Mouse (Mus musculus) urinary bladder, adult 2 months (tissue): ENCODE measurements at regions not wholly inside any gene's neighbourhood (a gene's known extent, or its start where the extent isn't known, plus 50 kb on each side); places are given as distances from the start of the nearest gene placed in this dataset.

ENCODE experiments used
- DNase-seq: peaks from one replicate; pipeline ENCODE4 v3.0.0; 2022; ENCODE audit warnings: low spot score

DNA sequence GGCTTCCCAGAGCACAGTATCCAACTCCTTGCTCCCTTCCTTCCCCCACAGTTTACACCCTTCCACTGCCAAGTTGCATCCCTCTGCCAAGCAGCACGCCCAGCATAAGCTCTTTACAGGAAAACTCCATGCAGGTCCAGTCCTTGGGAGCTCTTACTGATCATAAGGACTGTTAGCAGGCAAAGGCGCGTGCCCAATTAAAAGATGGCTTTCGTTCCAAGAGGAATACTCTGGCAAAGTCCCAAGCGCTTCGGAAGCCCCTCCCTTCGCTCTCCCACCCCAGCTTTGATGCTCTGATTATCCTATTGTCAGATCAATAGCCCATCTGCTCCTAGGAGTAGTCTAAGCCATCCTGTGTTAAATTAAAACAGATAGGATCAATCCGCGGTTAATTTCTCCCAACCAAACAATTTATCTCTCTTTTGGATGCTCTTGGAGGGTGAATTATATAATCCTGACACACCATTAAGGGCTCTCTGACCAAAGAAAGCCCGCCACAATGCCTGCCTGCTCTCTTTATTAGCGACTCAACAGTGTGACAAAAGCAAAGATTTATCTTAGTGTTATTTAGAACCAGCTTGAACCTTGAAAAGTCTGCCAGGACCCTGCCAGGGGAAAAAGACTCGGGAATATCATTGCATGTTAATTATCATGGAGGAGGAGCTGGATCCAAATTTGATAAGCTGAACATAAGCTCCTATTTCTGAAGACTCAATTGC is 312.5 kb downstream of the Gsdmc2 start:
- no peak for DNase-seq

DNA sequence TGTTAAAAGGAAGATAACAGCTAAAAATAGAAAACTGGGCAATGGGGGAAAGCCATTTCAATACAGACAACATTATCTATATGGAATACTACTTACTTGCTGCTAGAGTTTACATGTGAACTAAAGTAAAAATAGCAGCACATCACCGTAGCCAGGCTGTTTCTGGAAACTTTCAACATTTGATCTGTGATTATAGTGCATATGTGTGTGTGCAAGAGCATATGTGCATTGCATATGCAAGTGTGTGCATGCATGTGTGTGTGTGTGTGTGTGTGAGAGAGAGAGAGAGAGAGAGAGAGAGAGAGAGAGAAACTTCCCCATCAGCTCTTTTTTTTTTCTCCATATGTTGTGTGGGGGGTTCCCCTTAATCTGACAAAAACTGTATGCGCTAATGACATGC is 317.7 kb downstream of the Gsdmc2 start:
- DNase-seq: no peak

DNA sequence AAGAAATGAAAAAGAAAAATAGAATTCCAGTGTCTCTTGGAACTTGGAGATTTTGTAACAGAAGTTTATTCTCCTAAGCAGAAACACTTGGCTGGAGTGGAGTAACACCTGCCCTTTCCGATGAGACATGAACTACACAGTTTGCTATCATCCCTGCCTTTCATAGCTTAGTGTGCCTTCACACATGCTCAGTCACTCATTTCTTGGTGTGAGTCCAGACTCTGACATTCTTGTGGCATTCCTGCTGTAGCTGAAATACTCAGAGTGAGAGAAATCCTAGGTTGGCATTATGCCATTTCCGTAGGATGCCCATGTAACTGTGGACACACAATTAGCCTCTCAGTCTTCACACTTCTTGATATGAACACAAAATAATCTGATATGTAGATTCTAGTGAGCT is 318.2 kb downstream of the Gsdmc2 start:
- no peak for DNase-seq

DNA sequence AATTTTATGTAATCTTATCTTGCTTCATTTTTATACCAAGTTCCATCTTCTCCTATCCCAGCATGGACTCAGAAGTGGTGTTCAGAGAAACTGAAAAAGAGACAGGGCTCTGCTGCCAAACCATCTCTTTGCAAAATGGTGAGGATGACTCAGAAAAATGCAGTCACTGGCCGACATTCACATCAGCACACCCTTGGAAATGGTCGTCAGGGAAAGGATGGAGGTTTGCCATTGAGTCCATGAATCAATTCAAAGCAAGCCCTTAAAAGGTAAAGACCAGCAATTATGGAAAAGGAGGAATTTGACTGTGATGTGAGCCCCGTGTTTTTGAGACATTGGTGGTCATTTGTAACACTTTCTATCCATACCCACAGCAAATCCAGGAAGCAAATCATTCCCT is 327.7 kb downstream of the Gsdmc2 start:
- no peak for DNase-seq

GRCm38 (mm10) chr15:63500453-63500852 is 344.5 kb downstream of the Gsdmc2 start:
- no peak for DNase-seq

GRCm38 (mm10) chr15:63498483-63498882 is 346.5 kb downstream of the Gsdmc2 start:
- no peak for DNase-seq

- DNase-seq: no peak
These were observed 347.8 kb downstream of the Gsdmc2 start for GRCm38 (mm10) chr15:63497207-63497606.

DNA sequence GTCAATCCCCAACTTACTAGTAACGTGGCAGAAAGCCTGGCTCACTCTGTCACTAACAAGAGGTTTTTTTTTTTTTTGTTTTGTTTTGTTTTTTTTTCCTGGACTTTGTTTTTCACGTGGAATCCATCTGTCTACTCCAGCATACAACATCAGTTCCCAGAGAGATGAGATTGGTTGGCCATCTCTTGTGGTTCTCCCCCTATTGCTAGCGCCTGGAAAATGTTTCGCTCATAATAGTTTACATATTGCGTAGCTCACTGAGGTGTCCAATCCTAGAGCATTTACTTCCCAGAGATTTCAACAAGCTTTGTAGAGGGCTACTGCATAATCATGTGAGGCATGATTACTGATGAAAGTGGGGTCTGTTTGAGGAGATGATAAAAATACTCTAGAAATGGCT is 360.1 kb downstream of the Gsdmc2 start:
- no peak for DNase-seq

- DNase-seq: no peak
These were observed 360.6 kb downstream of the Gsdmc2 start for GRCm38 (mm10) chr15:63484217-63484887.

- DNase-seq: no peak
These were observed 365.6 kb downstream of the Gsdmc2 start for GRCm38 (mm10) chr15:63479270-63479805.

GRCm38 (mm10) chr15:63466916-63467315 is 378.1 kb downstream of the Gsdmc2 start:
- DNase-seq: no peak

- no peak for DNase-seq
These were observed 392.4 kb downstream of the Gsdmc2 start for GRCm38 (mm10) chr15:63452529-63452928.

DNA sequence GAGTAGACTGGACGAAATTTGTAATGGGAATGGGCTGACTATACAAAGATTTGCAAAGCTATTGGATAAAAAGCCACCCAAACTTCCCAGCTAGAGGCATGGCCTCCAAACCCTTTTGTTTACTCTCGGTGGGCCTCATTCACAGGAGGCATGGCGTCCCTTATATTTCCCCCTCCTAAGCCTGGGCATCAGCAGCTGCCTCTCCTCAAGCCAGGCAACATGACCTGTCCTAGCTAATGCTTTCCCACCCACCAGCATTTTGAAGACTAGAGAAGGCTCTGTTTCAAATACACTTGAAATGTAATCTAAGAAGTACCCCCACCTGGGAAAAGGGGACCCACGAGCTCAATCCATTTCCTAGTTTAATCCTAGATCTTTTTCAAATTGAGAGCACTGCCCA is 398.7 kb downstream of the Gsdmc2 start:
- no peak for DNase-seq

GRCm38 (mm10) chr15:63445016-63445415 is 400.0 kb downstream of the Gsdmc2 start:
- no peak for DNase-seq

- DNase-seq: no peak
These were observed 402.7 kb downstream of the Gsdmc2 start for GRCm38 (mm10) chr15:63442146-63442780.

- DNase-seq: no peak
These were observed 432.3 kb downstream of the Gsdmc2 start for GRCm38 (mm10) chr15:63412649-63413048.

GRCm38 (mm10) chr15:63411771-63412118 is 433.2 kb downstream of the Gsdmc2 start:
- no peak for DNase-seq

DNA sequence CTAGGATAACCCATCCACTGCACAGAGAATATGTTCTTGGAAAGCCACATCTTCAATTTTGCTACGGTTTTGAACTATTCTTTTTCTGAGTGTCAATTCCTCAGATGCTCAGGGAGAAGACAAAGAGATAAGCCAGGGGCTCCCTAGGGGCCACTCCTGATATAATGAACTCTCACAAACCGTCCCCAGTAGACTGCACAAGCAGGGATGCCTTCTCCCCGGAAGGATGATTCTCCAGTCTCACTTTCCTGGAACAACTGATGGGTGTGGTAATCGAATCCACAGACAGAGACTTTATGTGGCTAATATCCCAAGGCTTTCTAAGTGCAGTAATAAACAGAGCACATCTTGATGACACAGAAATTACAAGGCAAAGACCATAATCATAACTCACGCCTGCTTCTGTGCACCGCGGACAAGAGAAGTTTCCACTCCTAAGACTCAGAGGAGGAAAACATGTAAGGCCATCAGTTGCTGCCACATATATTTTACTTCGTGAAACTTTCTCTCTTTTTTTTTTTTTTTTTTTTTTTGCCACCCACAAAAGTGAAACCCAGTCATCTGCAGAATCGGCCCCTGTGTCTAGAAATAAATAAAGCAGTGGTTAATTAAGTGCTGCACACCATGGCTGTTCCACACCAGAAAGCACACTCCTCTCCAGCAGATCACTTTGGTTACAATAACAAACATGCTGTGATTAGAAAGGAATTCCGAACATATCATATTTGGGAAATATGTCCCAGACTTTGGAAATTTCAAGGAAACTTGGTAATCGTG is 433.8 kb downstream of the Gsdmc2 start:
- DNase-seq: no peak

DNA sequence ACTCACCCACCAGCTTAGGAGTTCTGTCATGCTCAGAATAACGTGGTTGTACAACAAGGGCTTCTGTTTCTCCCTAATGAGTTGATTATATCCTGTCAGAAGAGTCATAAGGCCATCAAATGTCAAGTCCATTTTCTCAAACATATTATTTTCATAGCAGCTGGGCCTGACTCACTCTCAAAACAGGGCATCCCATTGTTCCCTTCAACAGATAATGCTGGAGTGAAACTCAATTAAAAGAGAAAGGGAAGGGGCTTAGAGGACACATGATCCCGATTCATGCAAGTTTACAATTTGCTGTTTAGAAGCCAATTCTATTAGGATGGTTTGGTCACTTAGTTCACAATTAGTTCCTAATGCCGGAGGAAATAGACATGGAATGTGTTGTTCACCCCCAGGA is 444.5 kb downstream of the Gsdmc2 start:
- DNase-seq: no peak

- DNase-seq: no peak
These were observed 445.0 kb downstream of the Gsdmc2 start for GRCm38 (mm10) chr15:63400011-63400410.

DNA sequence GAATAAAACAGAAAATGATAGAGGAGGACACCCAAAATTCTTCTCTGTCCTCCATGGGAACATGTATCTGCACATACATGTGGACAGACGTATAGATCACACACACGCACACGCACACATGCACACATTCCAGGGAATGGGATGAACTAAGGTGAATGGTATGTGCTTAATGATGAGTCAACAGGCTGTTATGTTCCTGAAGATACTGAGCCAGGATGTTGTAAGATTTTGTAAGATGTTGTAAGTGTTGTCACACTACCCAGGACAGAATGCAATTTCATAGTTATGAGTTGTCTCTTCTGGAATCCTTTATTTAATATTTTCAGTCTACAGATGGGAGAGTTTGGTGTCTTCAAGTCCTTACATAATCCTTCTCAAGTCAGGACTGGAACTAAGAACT is 447.5 kb downstream of the Gsdmc2 start:
- DNase-seq: no peak

DNA sequence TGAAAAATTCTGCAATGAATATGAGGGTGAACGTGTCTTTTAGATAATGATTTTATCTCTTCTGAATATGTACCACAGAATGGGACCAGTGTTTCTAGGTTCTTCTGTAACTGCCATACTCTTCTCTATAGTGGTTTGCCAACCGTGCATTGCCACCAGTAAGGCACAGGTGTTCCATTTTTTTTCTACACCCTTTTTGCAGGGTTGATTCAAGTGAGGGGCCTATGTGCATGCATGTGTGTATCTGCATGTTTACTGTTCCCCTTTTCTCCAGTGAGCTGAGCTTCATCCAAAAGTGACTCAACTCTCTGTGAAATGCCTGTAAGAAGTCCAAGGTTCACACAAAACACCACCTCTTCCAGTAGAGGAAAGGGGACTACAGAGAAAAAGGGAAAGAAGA is 467.7 kb downstream of the Gsdmc2 start:
- no peak for DNase-seq
